11 mouse cellular contexts compared by ENCODE assay signal in genomic region chr17:47744746-47745368, GRCm38 (mm10). TPM values are rescaled to one million over a fixed set of nuclear protein-coding genes. Genes with fewer than 3 reads are reported as not detected.
A peak's percentile ranks its signal among the peaks of the same experiment; 100 is the strongest.
DNase-seq lines count a peak whose midpoint lies in the region; ATAC-seq and TF ChIP-seq lines count a peak whose summit lies in the region.
"Had no signal": no experiment of that assay in that cellular context is flagged by ENCODE, and none has a peak within 500 bp of the region (broad histone marks: within the 10 kb centered on the region; RNA-seq: fewer than 3 reads in every experiment).

No protein-coding gene starts in this region.

- no peak for DNase-seq in forebrain, postnatal 0 days
- no peak for DNase-seq in lung, adult 2 months
- no peak for DNase-seq in lung, postnatal 4 days
- peak; percentile 72 for DNase-seq in ES-E14 (ENCODE audit: low read depth, low spot score)
- DNase-seq in natural killer cell, adult 2 months (ENCODE audit: low spot score in 2 of 2), result peak; percentile 52 to 61
- DNase-seq in adrenal gland, postnatal 4 days (ENCODE audit: low spot score in 2 of 2), result no peak
- no peak for DNase-seq in urinary bladder, adult 2 months (ENCODE audit: low spot score)

- no peak overlapping the region for H3K9ac ChIP-seq in forebrain, postnatal 0 days
- H3K9ac ChIP-seq in forebrain, embryonic 15.5 days (replicated peaks), result no peak overlapping the region
- H3K9ac ChIP-seq in ES-E14 (ENCODE audit: insufficient read depth, low read depth, low read length, poor library complexity, severe bottlenecking), result no peak overlapping the region
- H3K9ac ChIP-seq: embryonic facial prominence, embryonic 13.5 days had no signal

- TF ChIP-seq POLR2A in lung, adult 2 months (IDR thresholded peaks at IDR 0.05; ENCODE audit: borderline replicate concordance, extremely low read depth, low read depth, low read length), result no peak

- TF ChIP-seq CTCF in forebrain, postnatal 0 days (IDR thresholded peaks at IDR 0.05; ENCODE audit: low read depth), result peak; percentile 38
- peak; percentile 34; the same call in 1 of the 2 replicates for TF ChIP-seq CTCF in lung, adult 2 months (IDR thresholded peaks at IDR 0.05; ENCODE audit: insufficient read depth, low read length)

- ATAC-seq in forebrain, postnatal 0 days, result no peak
- no peak for ATAC-seq in forebrain, embryonic 15.5 days (replicated peaks)

- no peak overlapping the region for H3K27ac ChIP-seq in forebrain, postnatal 0 days (ENCODE audit: low read depth, low read length)
- H3K27ac ChIP-seq in forebrain, embryonic 15.5 days (replicated peaks), result no peak overlapping the region
- H3K27ac ChIP-seq in ES-E14 (ENCODE audit: insufficient read depth, low read depth, low read length, poor library complexity, severe bottlenecking), result no peak overlapping the region
- H3K27ac ChIP-seq: embryonic facial prominence, embryonic 13.5 days; macrophage had no signal

- H3K4me3 ChIP-seq in forebrain, postnatal 0 days (ENCODE audit: low read depth, low read length), result no peak overlapping the region
- H3K4me3 ChIP-seq in forebrain, embryonic 15.5 days, result no peak overlapping the region
- no peak overlapping the region for H3K4me3 ChIP-seq in lung, adult 2 months (replicated peaks; ENCODE audit: extremely low read depth, low read depth, low read length)
- H3K4me3 ChIP-seq in ES-E14 (ENCODE audit: insufficient read depth in 1 of 2, low read depth in 1 of 2, low read length in 2 of 2, poor library complexity in 1 of 2, severe bottlenecking in 1 of 2), result no peak overlapping the region
- H3K4me3 ChIP-seq: embryonic facial prominence, embryonic 13.5 days had no signal

- WGBS in forebrain, postnatal 0 days, result 92% methylated on average over 10 of the region's 10 CpGs
- 91% methylated on average over 10 of the region's 10 CpGs for WGBS in forebrain, embryonic 15.5 days
- 89% methylated on average over 10 of the region's 10 CpGs for WGBS in lung, adult 2 months

- H3K4me2 ChIP-seq in forebrain, postnatal 0 days (ENCODE audit: low read depth), result no peak overlapping the region
- H3K4me2 ChIP-seq in forebrain, embryonic 15.5 days (replicated peaks), result no peak overlapping the region
- H3K4me2 ChIP-seq: embryonic facial prominence, embryonic 13.5 days had no signal

- no peaks in the 10 kb centered on the region for H3K36me3 ChIP-seq in forebrain, postnatal 0 days (ENCODE audit: insufficient read depth)
- no peaks in the 10 kb centered on the region for H3K36me3 ChIP-seq in forebrain, embryonic 15.5 days
- no peaks in the 10 kb centered on the region for H3K36me3 ChIP-seq in ES-E14 (ENCODE audit: control insufficient read depth, insufficient read depth, low read length, poor library complexity, severe bottlenecking)
- H3K36me3 ChIP-seq: embryonic facial prominence, embryonic 13.5 days had no signal

- H3K9me3 ChIP-seq in forebrain, postnatal 0 days (ENCODE audit: low read length), result no peaks in the 10 kb centered on the region
- H3K9me3 ChIP-seq in forebrain, embryonic 15.5 days, result no peaks in the 10 kb centered on the region
- H3K9me3 ChIP-seq in ES-E14 (ENCODE audit: control insufficient read depth, insufficient read depth, low read depth, low read length), result no peaks in the 10 kb centered on the region
- H3K9me3 ChIP-seq: embryonic facial prominence, embryonic 13.5 days had no signal

- no peaks in the 10 kb centered on the region for H3K27me3 ChIP-seq in forebrain, postnatal 0 days (ENCODE audit: insufficient read depth, low read length)
- peaks cover under 1% of the 10 kb centered on the region; the same call in 1 of the 2 replicates for H3K27me3 ChIP-seq in forebrain, embryonic 15.5 days
- H3K27me3 ChIP-seq: embryonic facial prominence, embryonic 13.5 days had no signal

- H3K4me1 ChIP-seq in forebrain, postnatal 0 days (ENCODE audit: insufficient read depth), result no peaks in the 10 kb centered on the region
- H3K4me1 ChIP-seq in forebrain, embryonic 15.5 days, result no peaks in the 10 kb centered on the region
- H3K4me1 ChIP-seq in lung, adult 2 months (ENCODE audit: control insufficient read depth, insufficient read depth, low read length), result peaks cover 9% of the 10 kb centered on the region
- peaks cover 2 to 14% of the 10 kb centered on the region in 2 experiments; a peak in 3 of 4 replicates for H3K4me1 ChIP-seq in ES-E14 (ENCODE audit: control insufficient read depth in 2 of 2, insufficient read depth in 2 of 2, low read length in 2 of 2, poor library complexity in 1 of 2)

- in situ Hi-C loops in ES-E14 (cut with MboI; ENCODE audit: low sequenced_read_pairs in 2 of 2, unreplicated experiment in 2 of 2), result no loop called here

TF ChIP-seq in ES-E14, 5 proteins besides CTCF, POLR2A, EP300 and RAD21:
- TF ChIP-seq HCFC1 (IDR thresholded peaks at IDR 0.05; ENCODE audit: borderline replicate concordance, insufficient read depth, low read length), result peak; percentile 48; the same call in 1 of the 2 replicates
- no peak for TF ChIP-seq ZNF384 (IDR thresholded peaks at IDR 0.05; ENCODE audit: low read depth, low read length)
- TF ChIP-seq ZC3H11A (IDR thresholded peaks at IDR 0.05; ENCODE audit: borderline replicate concordance, low read depth, low read length), result no peak

RNA-seq across cellular contexts. Expression of gene Tfeb, which starts 8.0 kb away (rescaled TPM):
- total RNA-seq in forebrain, postnatal 0 days (2014; rRNA removed), result 4.1 and 5.5 TPM in 2 replicates
- 3.3 and 4.6 TPM in 2 replicates for polyA plus RNA-seq in forebrain, postnatal 0 days (2015; fragmentation: Nextera tagmentation; extraction: Ambion mirVana)
- 2.0 and 2.3 TPM in 2 replicates for polyA plus RNA-seq in forebrain, embryonic 15.5 days (2015; fragmentation: Nextera tagmentation; extraction: Ambion mirVana)
- polyA plus RNA-seq in lung, adult 2 months (2012; rRNA removed), result 43.4 and 51.1 TPM in 2 replicates
- total RNA-seq in ES-E14 (2012; rRNA removed), result 21.0 and 33.0 TPM in 2 replicates
- 10 to 100 TPM; 22.1 to 22.3 TPM for total RNA-seq in adrenal gland, postnatal 4 days (2021)
- polyA plus RNA-seq in urinary bladder, adult 2 months (2012; rRNA removed), result 14.5 and 20.3 TPM in 2 replicates

RNA-seq across cellular contexts. Expression of gene Pgc, which starts 18.2 kb away (rescaled TPM):
- total RNA-seq in forebrain, postnatal 0 days (2014; rRNA removed), result not detected in 2 replicates
- polyA plus RNA-seq in forebrain, postnatal 0 days (2015; fragmentation: Nextera tagmentation; extraction: Ambion mirVana), result not detected in 2 replicates
- polyA plus RNA-seq in forebrain, embryonic 15.5 days (2015; fragmentation: Nextera tagmentation; extraction: Ambion mirVana), result not detected in 2 replicates
- polyA plus RNA-seq in lung, adult 2 months (2012; rRNA removed), result 1.9 and 2.0 TPM in 2 replicates
- total RNA-seq in ES-E14 (2012; rRNA removed), result 1.7 and 3.7 TPM in 2 replicates
- total RNA-seq in adrenal gland, postnatal 4 days (2021), result not detected
- 0.09 TPM in 1 of 2 replicates, not detected in the other for polyA plus RNA-seq in urinary bladder, adult 2 months (2012; rRNA removed)
- polyA plus RNA-seq: embryonic facial prominence, embryonic 13.5 days; macrophage; neural tube, embryonic 14.5 days had no signal

RNA-seq across cellular contexts. Expression of gene Prickle4, which starts 50.3 kb away (rescaled TPM):
- 1.8 TPM in 1 of 2 replicates, not detected in the other for total RNA-seq in forebrain, postnatal 0 days (2014; rRNA removed)
- 0.45 and 0.60 TPM in 2 replicates for polyA plus RNA-seq in forebrain, postnatal 0 days (2015; fragmentation: Nextera tagmentation; extraction: Ambion mirVana)
- 0.88 and 0.97 TPM in 2 replicates for polyA plus RNA-seq in forebrain, embryonic 15.5 days (2015; fragmentation: Nextera tagmentation; extraction: Ambion mirVana)
- polyA plus RNA-seq in lung, adult 2 months (2012; rRNA removed), result 3.3 and 3.9 TPM in 2 replicates
- 0.71 and 1.7 TPM in 2 replicates for total RNA-seq in ES-E14 (2012; rRNA removed)
- total RNA-seq in adrenal gland, postnatal 4 days (2021), result 1 to 10 TPM; 1.4 to 2.6 TPM
- 1.4 and 1.5 TPM in 2 replicates for polyA plus RNA-seq in urinary bladder, adult 2 months (2012; rRNA removed)

RNA-seq across cellular contexts. Expression of gene Gm21981, which starts 50.6 kb away (rescaled TPM):
- 4.9 and 5.2 TPM in 2 replicates for total RNA-seq in forebrain, postnatal 0 days (2014; rRNA removed)
- polyA plus RNA-seq in forebrain, postnatal 0 days (2015; fragmentation: Nextera tagmentation; extraction: Ambion mirVana), result 0.76 and 0.97 TPM in 2 replicates
- 0.33 and 0.73 TPM in 2 replicates for polyA plus RNA-seq in forebrain, embryonic 15.5 days (2015; fragmentation: Nextera tagmentation; extraction: Ambion mirVana)
- polyA plus RNA-seq in lung, adult 2 months (2012; rRNA removed), result 0.72 and 0.87 TPM in 2 replicates
- 0.36 and 0.37 TPM in 2 replicates for total RNA-seq in ES-E14 (2012; rRNA removed)
- total RNA-seq in adrenal gland, postnatal 4 days (2021), result 1 to 10 TPM; 1.5 to 1.7 TPM
- polyA plus RNA-seq in urinary bladder, adult 2 months (2012; rRNA removed), result 1.2 and 1.9 TPM in 2 replicates

RNA-seq across cellular contexts. Expression of gene Frs3, which starts 56.0 kb away (rescaled TPM):
- 68.0 and 79.6 TPM in 2 replicates for total RNA-seq in forebrain, postnatal 0 days (2014; rRNA removed)
- polyA plus RNA-seq in forebrain, postnatal 0 days (2015; fragmentation: Nextera tagmentation; extraction: Ambion mirVana), result 33.6 and 43.6 TPM in 2 replicates
- 18.0 and 23.2 TPM in 2 replicates for polyA plus RNA-seq in forebrain, embryonic 15.5 days (2015; fragmentation: Nextera tagmentation; extraction: Ambion mirVana)
- 15.2 and 17.2 TPM in 2 replicates for polyA plus RNA-seq in lung, adult 2 months (2012; rRNA removed)
- total RNA-seq in ES-E14 (2012; rRNA removed), result 8.4 and 15.9 TPM in 2 replicates
- total RNA-seq in adrenal gland, postnatal 4 days (2021), result 10 to 100 TPM in 1 of 2 experiments, 1 to 10 TPM in 1; 9.3 to 12.4 TPM
- polyA plus RNA-seq in urinary bladder, adult 2 months (2012; rRNA removed), result 8.1 and 10.1 TPM in 2 replicates

Comparison
In these comparisons a context has a peak if more than half of its experiments do, and no peak if none do; other contexts are left out.
1. DNase-seq: peak in ES-E14 (single experiment) and natural killer cell, adult 2 months (2 of 2); none in forebrain, postnatal 0 days (single experiment), lung, adult 2 months (single experiment), lung, postnatal 4 days (0 of 2), adrenal gland, postnatal 4 days (0 of 2) and urinary bladder, adult 2 months (single experiment).